Mouse (Mus musculus) right cerebral cortex, postnatal 14 days (tissue): ENCODE measurements around the gene Grk5.

ENCODE experiments used
- DNase-seq: peaks from one replicate; pipeline ENCODE4 v3.0.0; 2022

Gene Grk5

GRCm38 (mm10) chr19:60981894-60982293 is 92.3 kb downstream of the Grk5 start:
- no peak for DNase-seq

GRCm38 (mm10) chr19:60989766-60990165 is 100.2 kb downstream of the Grk5 start:
- no peak for DNase-seq

GRCm38 (mm10) chr19:60994214-60994613 is 104.7 kb downstream of the Grk5 start:
- DNase-seq, result no peak

GRCm38 (mm10) chr19:60994845-60995244 is 105.3 kb downstream of the Grk5 start:
- DNase-seq, result no peak

GRCm38 (mm10) chr19:60997784-60998183 is 108.2 kb downstream of the Grk5 start:
- DNase-seq, result no peak

- DNase-seq, result no peak
Measured at GRCm38 (mm10) chr19:60999652-61000051, 110.1 kb downstream of the Grk5 start.

- no peak for DNase-seq
Measured at GRCm38 (mm10) chr19:61000958-61001357, 111.4 kb downstream of the Grk5 start.

GRCm38 (mm10) chr19:61009266-61009665 is 119.7 kb downstream of the Grk5 start:
- DNase-seq, result no peak

- no peak for DNase-seq
Measured at GRCm38 (mm10) chr19:61017477-61018266, 128.1 kb downstream of the Grk5 start.

- DNase-seq, result no peak
Measured at GRCm38 (mm10) chr19:61021502-61021901, 132.0 kb downstream of the Grk5 start.

- DNase-seq, result no peak
Measured at GRCm38 (mm10) chr19:61021939-61022566, 132.5 kb downstream of the Grk5 start.

GRCm38 (mm10) chr19:61031570-61031969 is 142.0 kb downstream of the Grk5 start:
- DNase-seq, result no peak

GRCm38 (mm10) chr19:61039151-61039550 is 149.6 kb downstream of the Grk5 start:
- DNase-seq, result no peak

- no peak for DNase-seq
Measured at GRCm38 (mm10) chr19:61048646-61049045, 159.1 kb downstream of the Grk5 start.

- DNase-seq, result no peak
Measured at GRCm38 (mm10) chr19:61049413-61049812, 159.9 kb downstream of the Grk5 start.

- DNase-seq, result no peak
Measured at GRCm38 (mm10) chr19:61051151-61051550, 161.6 kb downstream of the Grk5 start.

GRCm38 (mm10) chr19:61052008-61052407 is 162.5 kb downstream of the Grk5 start:
- no peak for DNase-seq

- DNase-seq, result no peak
Measured at GRCm38 (mm10) chr19:61052786-61053185, 163.2 kb downstream of the Grk5 start.

GRCm38 (mm10) chr19:61056783-61057410 is 167.3 kb downstream of the Grk5 start:
- no peak for DNase-seq

- no peak for DNase-seq
Measured at GRCm38 (mm10) chr19:61057581-61057980, 168.0 kb downstream of the Grk5 start.

GRCm38 (mm10) chr19:61064386-61064785 is 174.8 kb downstream of the Grk5 start:
- no peak for DNase-seq

GRCm38 (mm10) chr19:61065011-61065410 is 175.5 kb downstream of the Grk5 start:
- DNase-seq, result no peak

- DNase-seq, result no peak
Measured at GRCm38 (mm10) chr19:61078622-61079021, 189.1 kb downstream of the Grk5 start.

- no peak for DNase-seq
Measured at GRCm38 (mm10) chr19:61080251-61080749, 190.8 kb downstream of the Grk5 start.
